Mouse (Mus musculus): Measurements from ENCODE around the gene Itgb2. TPM values are rescaled to one million over a fixed set of nuclear protein-coding genes. Genes with fewer than 3 reads are reported as not detected.
A peak's percentile ranks its signal among the peaks of the same experiment; 100 is the strongest.

Gene Itgb2
- total RNA-seq, 1 experiment from 2014 or later: 51.2 TPM

DNA sequence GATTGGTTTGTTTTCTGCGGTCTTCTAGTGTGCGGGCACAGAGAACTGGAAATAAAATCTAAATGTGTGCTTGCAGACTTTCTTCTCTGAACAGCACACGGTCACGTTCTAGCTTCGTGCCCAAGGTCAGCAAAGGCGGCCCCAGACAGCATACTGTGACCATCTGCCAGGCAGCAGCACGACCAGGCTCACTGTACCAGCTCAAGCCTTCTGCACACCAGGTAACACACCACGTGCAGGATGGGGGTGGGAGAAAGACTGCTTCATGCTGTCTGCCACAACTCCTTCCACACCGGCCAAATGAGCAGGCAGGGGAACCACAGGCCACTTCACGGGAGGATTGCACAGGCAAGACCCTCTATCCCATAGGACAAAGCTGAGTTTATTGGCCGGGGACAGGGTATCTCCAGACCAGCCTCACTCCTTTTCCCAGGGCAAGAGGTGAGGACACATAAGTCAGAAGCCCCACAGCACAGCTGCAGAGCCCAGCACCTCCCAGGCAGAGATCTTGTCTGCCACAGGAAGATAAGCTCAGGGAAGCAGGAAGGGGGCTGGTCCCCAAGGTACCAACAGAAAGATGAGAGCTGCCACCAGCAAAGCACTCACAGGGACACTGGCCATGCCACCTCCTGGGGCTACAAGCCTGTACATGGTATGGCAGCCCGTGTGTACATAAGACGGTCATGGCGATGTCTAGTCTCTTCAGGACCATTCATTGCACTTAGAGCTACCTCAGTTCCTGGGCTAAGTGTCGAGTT is 19.6 kb upstream of the Itgb2 start:
- no peak for ATAC-seq (replicated peaks in 1 of 2; ENCODE audit: insufficient read depth in 1 of 2, low FRiP score in 2 of 2, low TSS enrichment in 1 of 2, low read depth in 1 of 2, poor library complexity in 2 of 2, severe bottlenecking in 2 of 2)

DNA sequence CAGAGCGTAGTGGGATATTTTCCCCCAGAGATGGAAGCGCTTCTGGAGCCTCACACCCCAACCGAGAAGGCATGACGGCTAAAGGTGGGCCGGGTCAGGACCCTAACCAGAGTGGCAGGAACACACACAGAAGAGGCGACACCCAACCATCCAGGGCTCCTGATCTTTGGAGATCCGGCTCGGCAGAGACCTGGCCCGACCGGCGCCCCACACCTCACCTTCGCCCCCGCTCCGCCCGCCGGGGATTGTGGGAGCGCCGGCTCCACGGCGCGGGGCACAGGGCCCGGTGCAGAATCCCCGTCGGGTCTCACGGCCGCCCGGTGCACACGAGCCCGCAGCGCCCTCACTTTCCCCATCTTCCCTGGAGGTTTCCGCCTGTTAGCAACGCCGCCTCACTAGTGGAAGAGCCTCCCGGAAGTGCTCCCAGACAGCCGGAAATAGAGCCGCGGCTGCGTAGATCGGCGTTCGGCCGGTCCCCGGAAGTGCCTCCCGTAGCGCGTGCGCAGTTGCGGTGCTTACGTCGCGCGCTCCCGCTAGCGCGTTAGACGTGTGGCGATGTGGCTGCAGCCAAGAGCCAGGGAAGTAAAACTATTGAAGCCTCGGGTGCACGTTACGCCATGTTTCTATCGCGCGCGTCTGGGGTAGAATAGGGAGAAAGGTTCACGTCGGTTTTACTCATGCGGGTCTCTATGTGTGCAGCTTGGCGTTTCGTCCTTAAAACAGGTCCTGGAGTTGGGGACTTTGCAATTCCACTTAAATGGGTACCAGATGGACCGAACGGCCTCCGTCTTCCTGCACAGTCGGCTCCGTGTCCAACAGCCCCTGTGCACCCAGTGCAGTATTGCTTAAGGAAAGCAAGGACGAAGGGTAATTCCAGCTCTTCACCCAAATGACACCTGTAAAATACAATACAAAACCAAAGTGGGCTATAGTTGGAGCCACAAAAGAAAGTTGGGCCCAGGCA is 14.4 kb upstream of the Itgb2 start, which contains the start of gene Fam207a:
TSS of gene Fam207a (minus strand) at position 401 of the 964 bp plus-strand sequence.
- ATAC-seq (replicated peaks in 1 of 2; ENCODE audit: insufficient read depth in 1 of 2, low FRiP score in 2 of 2, low TSS enrichment in 1 of 2, low read depth in 1 of 2, poor library complexity in 2 of 2, severe bottlenecking in 2 of 2): peak; percentile 78 to 80

DNA sequence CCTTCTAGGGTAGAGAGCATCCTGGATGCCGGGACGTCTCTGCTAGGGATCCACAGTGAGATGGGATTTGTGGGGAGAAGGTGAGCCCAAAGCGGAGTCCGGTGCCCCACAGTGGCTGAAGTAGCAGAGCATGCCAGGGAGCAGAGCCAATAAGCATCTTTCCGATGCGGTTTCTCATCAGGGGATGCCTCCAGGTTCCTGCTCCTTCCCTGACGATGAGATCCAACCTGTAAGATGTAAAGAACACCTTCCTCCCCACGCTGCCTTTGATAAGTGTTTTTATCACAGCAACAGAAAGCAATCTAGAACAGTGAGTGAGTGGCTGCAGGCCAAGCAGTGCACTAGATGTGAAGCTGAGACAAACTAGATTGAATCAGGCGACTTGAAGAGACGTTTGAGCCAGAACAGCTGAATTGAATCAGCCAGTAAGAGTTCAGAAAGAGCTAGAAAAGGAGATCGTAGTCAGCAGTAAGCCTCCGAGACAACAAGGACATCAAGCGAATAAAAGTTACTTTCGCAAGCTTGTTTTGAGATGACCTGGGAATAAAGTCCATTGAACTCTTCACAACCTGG is 13.6 kb upstream of the Itgb2 start:
- ATAC-seq (replicated peaks in 1 of 2; ENCODE audit: insufficient read depth in 1 of 2, low FRiP score in 2 of 2, low TSS enrichment in 1 of 2, low read depth in 1 of 2, poor library complexity in 2 of 2, severe bottlenecking in 2 of 2): no peak

DNA sequence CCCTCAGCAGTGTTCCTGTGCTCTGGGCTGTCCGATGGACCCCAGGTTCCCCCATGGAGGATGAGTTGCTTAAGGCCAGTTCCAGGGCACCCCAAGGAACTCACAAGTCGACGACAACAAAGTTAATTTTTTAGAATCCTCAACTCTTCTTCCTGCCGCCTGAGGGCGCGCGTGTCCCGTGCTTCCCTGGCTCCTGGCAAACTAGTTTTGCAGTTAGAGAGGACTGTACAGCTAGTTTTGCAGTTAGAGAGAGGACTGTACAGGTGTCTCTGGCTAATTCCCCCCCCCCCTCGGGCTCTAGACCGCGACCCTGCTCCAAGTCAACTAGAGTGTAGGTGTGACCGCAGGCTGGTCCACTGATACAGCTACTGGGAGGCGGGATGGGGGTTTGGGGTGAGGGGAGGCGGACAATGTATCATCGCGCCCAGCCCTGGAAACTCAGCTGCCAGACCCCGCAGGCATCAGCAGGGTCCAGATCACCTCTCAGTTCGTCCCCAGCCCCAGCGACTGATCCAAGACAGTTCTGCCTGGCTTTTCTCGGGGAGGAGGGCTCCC is 12.9 kb upstream of the Itgb2 start:
- peak; percentile 39 to 52 for ATAC-seq (replicated peaks in 1 of 2; ENCODE audit: insufficient read depth in 1 of 2, low FRiP score in 2 of 2, low TSS enrichment in 1 of 2, low read depth in 1 of 2, poor library complexity in 2 of 2, severe bottlenecking in 2 of 2)

DNA sequence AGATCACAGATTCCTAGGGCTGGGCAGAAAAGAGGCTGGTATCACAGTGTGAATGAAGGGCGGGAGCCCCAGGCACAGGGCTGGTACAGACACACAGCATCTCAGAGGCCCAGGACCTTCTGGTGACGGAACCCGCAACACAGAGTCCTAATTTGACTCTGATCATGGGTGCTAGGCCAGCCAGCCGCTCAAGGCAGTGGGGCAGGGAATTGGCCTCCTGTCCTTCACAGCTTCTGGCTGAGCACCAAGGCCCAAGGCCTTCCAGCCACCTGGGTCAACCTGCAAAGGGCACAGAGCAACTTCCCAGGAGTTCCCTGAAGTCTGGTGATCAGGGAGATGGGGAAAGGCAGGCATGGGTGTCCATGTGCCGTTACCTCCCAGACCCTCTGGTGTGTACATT is 12.3 kb upstream of the Itgb2 start:
- ATAC-seq (replicated peaks in 1 of 2; ENCODE audit: insufficient read depth in 1 of 2, low FRiP score in 2 of 2, low TSS enrichment in 1 of 2, low read depth in 1 of 2, poor library complexity in 2 of 2, severe bottlenecking in 2 of 2): no peak

DNA sequence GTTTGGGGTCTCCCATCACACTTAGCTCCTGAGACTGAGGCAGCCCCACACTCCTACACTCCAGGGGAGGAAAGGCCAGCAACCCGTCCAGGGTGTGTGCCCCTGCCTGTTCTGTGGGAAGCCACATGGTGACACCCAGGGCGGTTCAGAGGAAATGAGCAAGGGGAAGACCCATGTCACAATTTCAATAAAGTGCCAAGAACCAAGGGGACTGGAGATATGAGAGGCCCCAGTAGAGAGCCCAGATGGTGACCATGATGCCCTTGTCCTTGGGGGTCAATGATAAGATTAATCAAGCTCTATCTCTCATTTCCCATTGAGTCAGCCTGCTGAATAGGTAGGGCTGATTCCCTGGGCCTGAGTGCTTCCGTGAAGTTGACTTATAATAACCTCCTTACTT is 10.9 kb upstream of the Itgb2 start:
- ATAC-seq (replicated peaks in 1 of 2; ENCODE audit: insufficient read depth in 1 of 2, low FRiP score in 2 of 2, low TSS enrichment in 1 of 2, low read depth in 1 of 2, poor library complexity in 2 of 2, severe bottlenecking in 2 of 2): no peak

DNA sequence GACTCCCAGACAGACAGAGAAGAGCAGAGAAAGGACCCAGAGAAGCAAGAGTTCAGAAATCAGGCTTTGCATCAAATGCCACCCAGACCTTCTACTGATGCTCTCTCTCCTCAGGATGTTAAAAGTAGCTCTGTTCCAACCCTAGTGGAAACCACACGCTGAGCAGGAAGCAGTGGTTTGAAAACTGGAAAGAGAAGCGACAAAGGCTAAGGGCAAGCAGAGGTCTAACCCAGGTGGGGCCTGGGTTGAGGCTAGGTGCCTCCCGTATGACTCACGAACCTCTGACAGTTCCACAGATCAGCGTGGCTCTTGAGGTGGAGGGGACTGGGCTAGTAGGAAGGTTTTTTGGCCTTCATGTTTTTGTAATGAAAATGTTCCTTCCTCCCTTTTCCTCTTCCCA is 9.6 kb upstream of the Itgb2 start:
- peak; percentile 26 to 28 for ATAC-seq (replicated peaks in 1 of 2; ENCODE audit: insufficient read depth in 1 of 2, low FRiP score in 2 of 2, low TSS enrichment in 1 of 2, low read depth in 1 of 2, poor library complexity in 2 of 2, severe bottlenecking in 2 of 2)

DNA sequence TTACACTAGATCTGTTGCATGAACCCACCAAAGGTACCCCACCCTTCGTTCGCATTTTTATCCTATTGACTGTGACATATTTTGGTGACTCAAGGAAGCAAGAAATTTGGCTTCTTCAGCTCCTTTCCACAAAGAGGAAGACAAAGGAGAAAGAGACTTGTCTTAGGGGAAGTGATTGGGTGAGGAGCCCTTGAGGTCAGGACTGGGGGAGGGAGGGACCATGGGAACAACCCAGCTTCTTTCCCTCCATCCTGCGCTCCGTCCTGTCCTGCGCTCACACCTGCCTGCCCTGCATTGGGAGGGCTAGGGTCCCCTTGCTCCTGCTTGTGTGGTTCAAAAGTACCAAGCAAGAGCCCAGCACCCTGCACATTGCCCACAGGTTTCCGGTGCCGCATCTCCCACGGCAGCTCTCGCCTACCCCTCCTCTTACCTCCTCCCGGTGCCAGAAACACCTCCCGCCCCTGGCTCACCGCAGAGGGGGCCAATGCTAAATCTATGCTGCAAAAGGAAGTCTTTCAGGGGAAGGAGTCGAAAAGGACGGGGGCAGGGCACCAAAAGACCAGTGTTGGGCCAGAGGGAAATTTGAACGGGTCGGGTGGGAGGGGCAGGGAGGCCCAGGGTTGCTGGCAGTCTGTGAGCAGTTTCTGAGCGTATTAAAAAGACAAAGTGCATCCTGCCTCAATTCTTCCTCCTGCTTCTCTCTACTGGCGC is 7.9 kb upstream of the Itgb2 start:
- peak; percentile 78 to 80 for ATAC-seq (replicated peaks in 1 of 2; ENCODE audit: insufficient read depth in 1 of 2, low FRiP score in 2 of 2, low TSS enrichment in 1 of 2, low read depth in 1 of 2, poor library complexity in 2 of 2, severe bottlenecking in 2 of 2)

DNA sequence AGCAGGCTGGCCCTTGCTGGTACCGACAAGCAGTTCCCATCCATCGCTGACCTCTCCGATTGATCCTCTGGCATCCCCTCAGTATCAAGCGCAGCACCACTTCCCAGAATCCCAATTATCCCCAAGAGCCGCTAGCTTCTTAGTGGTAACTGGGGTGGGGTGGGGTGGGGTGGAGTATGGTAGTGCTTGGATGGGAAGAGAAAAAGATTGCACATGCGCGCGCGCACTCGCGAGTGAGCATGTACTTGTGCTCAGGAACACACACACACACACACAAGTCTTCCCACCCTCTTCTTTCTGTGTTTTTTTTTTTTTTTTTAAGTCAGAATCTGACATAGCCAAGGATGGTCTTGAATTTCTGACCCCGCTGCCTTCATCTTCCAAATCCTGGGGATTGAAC is 7.3 kb upstream of the Itgb2 start:
- no peak for ATAC-seq (replicated peaks in 1 of 2; ENCODE audit: insufficient read depth in 1 of 2, low FRiP score in 2 of 2, low TSS enrichment in 1 of 2, low read depth in 1 of 2, poor library complexity in 2 of 2, severe bottlenecking in 2 of 2)

DNA sequence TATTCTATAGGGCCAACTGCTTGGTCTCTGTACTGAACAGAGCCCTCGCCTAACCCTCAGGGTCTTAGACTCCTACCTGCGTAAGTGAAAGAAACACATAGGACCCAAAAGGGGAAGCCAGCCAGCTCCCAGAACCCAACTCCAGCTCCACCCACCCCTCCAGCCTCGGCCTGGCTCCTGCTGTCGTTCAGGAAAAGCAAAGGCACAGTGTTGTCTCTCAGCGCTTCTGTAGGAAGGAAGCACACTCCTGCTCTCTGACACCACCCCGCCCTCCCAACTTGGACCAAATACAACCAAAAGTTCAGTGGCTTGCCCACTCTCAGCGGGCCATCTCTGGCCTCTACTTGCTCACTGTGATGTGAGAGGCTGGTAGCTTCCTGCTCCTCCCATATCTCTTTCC is 6.7 kb upstream of the Itgb2 start:
- ATAC-seq (replicated peaks in 1 of 2; ENCODE audit: insufficient read depth in 1 of 2, low FRiP score in 2 of 2, low TSS enrichment in 1 of 2, low read depth in 1 of 2, poor library complexity in 2 of 2, severe bottlenecking in 2 of 2): peak; percentile 19 to 29

DNA sequence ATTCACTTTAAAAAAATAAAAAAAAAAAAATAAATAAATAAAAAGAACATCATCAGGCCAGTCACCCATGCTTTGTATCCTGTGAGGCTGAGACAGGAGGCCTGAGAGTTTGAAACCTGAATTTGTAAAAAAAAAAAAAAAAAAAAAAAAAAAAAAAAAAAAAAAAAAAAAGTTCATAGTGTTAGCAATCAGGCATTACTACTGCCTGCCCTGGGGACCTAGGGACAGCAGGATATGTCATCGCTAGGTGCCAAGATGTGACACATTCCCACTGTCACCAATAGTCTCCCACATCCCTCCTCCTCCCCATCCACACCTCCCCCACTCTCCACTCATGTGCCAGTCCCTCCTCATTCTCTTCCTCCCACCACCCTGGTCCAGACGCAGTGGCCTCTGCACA is 3.6 kb upstream of the Itgb2 start:
- ATAC-seq (replicated peaks in 1 of 2; ENCODE audit: insufficient read depth in 1 of 2, low FRiP score in 2 of 2, low TSS enrichment in 1 of 2, low read depth in 1 of 2, poor library complexity in 2 of 2, severe bottlenecking in 2 of 2): no peak

DNA sequence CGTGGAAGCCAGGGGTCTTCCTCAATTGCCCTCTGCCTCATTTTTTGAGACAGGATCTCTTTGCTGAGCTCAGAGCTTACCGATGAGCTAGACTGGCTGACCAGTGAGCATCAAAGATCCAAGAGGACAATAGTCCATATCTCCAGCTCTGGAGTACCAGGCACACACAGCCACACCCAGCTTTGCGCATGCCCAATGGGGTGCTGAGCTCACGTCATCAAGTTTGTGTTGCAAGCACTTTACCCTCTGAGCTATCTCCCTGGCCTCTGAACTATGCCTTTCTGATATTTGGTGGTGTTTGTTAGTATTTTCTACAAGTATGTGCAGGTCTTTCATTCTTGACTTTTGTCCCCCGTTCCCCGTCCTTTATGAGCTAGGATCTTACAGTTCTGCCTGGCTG is 1.4 kb upstream of the Itgb2 start:
- ATAC-seq (replicated peaks in 1 of 2; ENCODE audit: insufficient read depth in 1 of 2, low FRiP score in 2 of 2, low TSS enrichment in 1 of 2, low read depth in 1 of 2, poor library complexity in 2 of 2, severe bottlenecking in 2 of 2): no peak

DNA sequence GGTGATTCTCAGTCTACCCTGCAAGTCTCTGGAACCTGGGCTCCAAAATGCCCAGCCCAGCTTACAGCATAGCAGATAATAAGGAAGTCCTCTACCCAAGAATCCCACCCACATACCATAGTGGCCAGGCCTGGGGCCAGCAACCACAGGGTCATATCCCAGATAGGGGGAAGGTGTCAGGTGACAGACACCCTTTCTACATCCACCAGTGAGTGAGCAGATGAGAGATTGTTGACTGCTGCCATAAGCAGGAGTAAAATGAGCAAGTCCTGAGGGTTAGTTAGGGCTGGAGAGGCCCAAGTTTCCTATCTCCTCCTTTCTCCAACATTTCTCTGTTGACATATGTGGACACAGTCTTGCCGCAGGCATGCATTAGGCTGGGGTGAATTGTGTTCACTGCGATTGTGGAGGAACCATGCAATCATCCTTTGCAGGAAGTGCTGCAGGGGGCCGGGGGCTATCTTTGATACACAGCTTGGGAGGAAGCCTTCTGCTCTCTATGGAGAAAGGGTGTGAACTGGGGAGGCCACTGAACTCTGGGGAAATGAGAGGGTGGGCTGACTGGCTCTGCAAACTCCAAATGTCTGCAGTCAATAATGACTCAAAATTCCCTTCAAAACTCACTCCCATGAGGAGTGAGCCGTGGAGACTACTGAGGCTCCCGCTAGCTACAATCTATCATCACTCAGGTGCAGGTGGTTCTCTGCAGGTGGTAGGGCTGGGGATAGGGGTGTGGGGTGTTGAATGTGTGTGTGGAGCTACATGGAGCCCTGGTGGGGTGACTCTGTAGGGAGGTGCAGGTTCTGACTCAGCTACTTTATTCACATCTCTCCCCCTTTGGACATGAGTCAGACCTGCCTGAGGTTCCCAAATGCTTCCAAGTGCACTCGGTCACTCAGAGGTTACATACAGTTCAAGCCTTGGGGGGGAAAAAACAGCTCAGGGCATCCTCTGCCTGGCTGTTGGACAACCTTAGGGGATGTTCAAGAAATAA is 1.3 kb downstream of the Itgb2 start:
- peak; percentile 72 to 73 for ATAC-seq (replicated peaks in 1 of 2; ENCODE audit: insufficient read depth in 1 of 2, low FRiP score in 2 of 2, low TSS enrichment in 1 of 2, low read depth in 1 of 2, poor library complexity in 2 of 2, severe bottlenecking in 2 of 2)

DNA sequence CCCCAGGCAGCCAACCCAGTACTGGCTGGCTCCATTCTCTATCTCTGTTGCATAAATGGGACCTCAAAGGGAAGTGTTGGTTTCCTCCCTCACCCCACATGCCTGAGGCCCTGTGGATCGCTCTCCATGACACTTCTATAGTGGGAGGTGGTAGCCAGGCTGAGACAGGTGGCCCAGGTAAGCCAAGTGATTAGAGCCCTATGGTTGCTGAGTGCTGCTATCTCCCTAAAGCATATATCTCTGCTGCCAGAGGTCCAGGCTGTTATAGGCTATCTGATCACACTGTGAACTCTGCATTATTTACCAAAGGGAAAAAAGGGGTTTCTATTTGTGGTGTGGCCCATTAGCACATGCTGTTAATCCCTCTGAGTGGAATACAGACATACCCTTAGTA is 2.0 kb downstream of the Itgb2 start:
- ATAC-seq (replicated peaks in 1 of 2; ENCODE audit: insufficient read depth in 1 of 2, low FRiP score in 2 of 2, low TSS enrichment in 1 of 2, low read depth in 1 of 2, poor library complexity in 2 of 2, severe bottlenecking in 2 of 2): peak; percentile 33 to 34

DNA sequence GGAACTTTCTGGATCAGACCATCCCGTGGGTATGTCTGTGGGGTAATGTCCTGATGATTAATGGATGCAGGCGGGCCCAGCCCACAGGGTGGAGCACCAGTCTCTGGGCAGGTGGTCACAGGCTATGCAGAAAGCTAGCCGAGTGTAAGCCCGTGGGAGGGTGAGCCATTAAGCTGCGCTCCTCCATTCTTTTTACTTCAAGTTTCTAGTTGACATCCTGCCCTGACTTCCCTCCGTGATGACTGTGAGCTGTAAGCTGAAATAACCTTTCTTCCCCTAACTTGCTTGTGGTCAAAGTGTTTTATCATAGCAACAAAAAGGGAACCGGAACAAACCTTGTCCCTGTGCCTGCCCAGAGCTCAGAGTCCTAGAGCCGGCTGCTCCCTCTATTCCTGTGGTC is 6.7 kb downstream of the Itgb2 start:
- ATAC-seq (replicated peaks in 1 of 2; ENCODE audit: insufficient read depth in 1 of 2, low FRiP score in 2 of 2, low TSS enrichment in 1 of 2, low read depth in 1 of 2, poor library complexity in 2 of 2, severe bottlenecking in 2 of 2): peak; percentile 72 to 80
